ENCODE assay signal across 10 mouse cellular contexts in genomic region chr4:117737559-117737958, GRCm38 (mm10). TPM values are rescaled to one million over a fixed set of nuclear protein-coding genes. Genes with fewer than 3 reads are reported as not detected.
DNase-seq lines count a peak whose midpoint lies in the region; ATAC-seq lines count a peak whose summit lies in the region.
"Had no signal": no experiment of that assay in that cellular context is flagged by ENCODE, and none has a peak within 500 bp of the region (broad histone marks: within the 10 kb centered on the region; RNA-seq: fewer than 3 reads in every experiment).

No protein-coding gene starts in this region.

- no peak for ATAC-seq in neural tube, embryonic 11.5 days (ENCODE audit: insufficient read depth, low FRiP score, low TSS enrichment)
- no peak for ATAC-seq in neural tube, embryonic 15.5 days (ENCODE audit: low FRiP score)
- no peak for ATAC-seq in forebrain, embryonic 13.5 days

- no peak overlapping the region for H3K27ac ChIP-seq in neural tube, embryonic 11.5 days (ENCODE audit: low read depth, low read length)
- no peak overlapping the region for H3K27ac ChIP-seq in neural tube, embryonic 15.5 days (replicated peaks)
- no peak overlapping the region for H3K27ac ChIP-seq in forebrain, embryonic 13.5 days
- H3K27ac ChIP-seq: heart, embryonic 15.5 days had no signal

- no peaks in the 10 kb centered on the region for H3K9me3 ChIP-seq in neural tube, embryonic 11.5 days (ENCODE audit: control insufficient read depth, low read length)
- H3K9me3 ChIP-seq in neural tube, embryonic 15.5 days (replicated peaks) = no peaks in the 10 kb centered on the region
- H3K9me3 ChIP-seq in forebrain, embryonic 13.5 days (replicated peaks) = no peaks in the 10 kb centered on the region
- H3K9me3 ChIP-seq: heart, embryonic 15.5 days had no signal

- peak; percentile 11 to 34 for DNase-seq in adrenal gland, adult (ENCODE audit: inconsistent age in 2 of 2, low spot score in 1 of 2)
- no peak for DNase-seq in adrenal gland, postnatal 4 days (ENCODE audit: low spot score in 2 of 2)
- peak; percentile 25 for DNase-seq in neural tube, embryonic 11.5 days (ENCODE audit: low spot score)
- DNase-seq in embryo, embryonic 9.5 days (ENCODE audit: extremely low spot score) = peak; percentile 48
- DNase-seq in lung, postnatal 36 days = peak; percentile 4
- no peak for DNase-seq in left cerebral cortex, postnatal 36 days (ENCODE audit: low spot score in 2 of 2)

- 43% methylated on average over 8 of the region's 8 CpGs for whole genome bisulfite sequencing in neural tube, embryonic 11.5 days
- WGBS in neural tube, embryonic 15.5 days = 44% methylated on average over 8 of the region's 8 CpGs
- 54% methylated on average over 8 of the region's 8 CpGs for WGBS in forebrain, embryonic 13.5 days

- H3K9ac ChIP-seq in neural tube, embryonic 11.5 days (ENCODE audit: low read length) = no peak overlapping the region
- no peak overlapping the region for H3K9ac ChIP-seq in neural tube, embryonic 15.5 days (replicated peaks)
- H3K9ac ChIP-seq in forebrain, embryonic 13.5 days = no peak overlapping the region
- H3K9ac ChIP-seq: heart, embryonic 15.5 days had no signal

- no peak overlapping the region for H3K4me3 ChIP-seq in neural tube, embryonic 11.5 days (ENCODE audit: low read depth, low read length)
- no peak overlapping the region for H3K4me3 ChIP-seq in neural tube, embryonic 15.5 days (replicated peaks)
- H3K4me3 ChIP-seq in forebrain, embryonic 13.5 days = no peak overlapping the region
- H3K4me3 ChIP-seq: heart, embryonic 15.5 days had no signal

- H3K36me3 ChIP-seq in neural tube, embryonic 11.5 days (ENCODE audit: control insufficient read depth, insufficient read depth, low read length) = no peaks in the 10 kb centered on the region
- H3K36me3 ChIP-seq in neural tube, embryonic 15.5 days = no peaks in the 10 kb centered on the region
- no peaks in the 10 kb centered on the region for H3K36me3 ChIP-seq in forebrain, embryonic 13.5 days (ENCODE audit: poor library complexity, severe bottlenecking)
- H3K36me3 ChIP-seq: heart, embryonic 15.5 days had no signal

- H3K27me3 ChIP-seq in neural tube, embryonic 11.5 days (ENCODE audit: control insufficient read depth, insufficient read depth, low read length) = no peaks in the 10 kb centered on the region
- no peaks in the 10 kb centered on the region for H3K27me3 ChIP-seq in neural tube, embryonic 15.5 days (replicated peaks)
- no peaks in the 10 kb centered on the region for H3K27me3 ChIP-seq in forebrain, embryonic 13.5 days
- H3K27me3 ChIP-seq: heart, embryonic 15.5 days had no signal

- H3K4me2 ChIP-seq in neural tube, embryonic 11.5 days (ENCODE audit: low read depth) = no peak overlapping the region
- H3K4me2 ChIP-seq in neural tube, embryonic 15.5 days = no peak overlapping the region
- no peak overlapping the region for H3K4me2 ChIP-seq in forebrain, embryonic 13.5 days
- H3K4me2 ChIP-seq: heart, embryonic 15.5 days had no signal

- no peaks in the 10 kb centered on the region for H3K4me1 ChIP-seq in neural tube, embryonic 11.5 days (ENCODE audit: control insufficient read depth, insufficient read depth, low read length)
- no peaks in the 10 kb centered on the region for H3K4me1 ChIP-seq in neural tube, embryonic 15.5 days
- H3K4me1 ChIP-seq in forebrain, embryonic 13.5 days = no peaks in the 10 kb centered on the region
- H3K4me1 ChIP-seq: heart, embryonic 15.5 days had no signal

- intact Hi-C loops in left cerebral cortex, postnatal 36 days (cut with DNase I) = no loop called here

RNA-seq across cellular contexts. Expression of gene Gm12845, which starts 13.3 kb away (rescaled TPM):
- not detected for total RNA-seq in adrenal gland, postnatal 4 days (2021)
- not detected in 2 replicates for polyA plus RNA-seq in neural tube, embryonic 11.5 days (2014; fragmentation: Nextera tagmentation; extraction: Ambion mirVana)
- not detected in 2 replicates for polyA plus RNA-seq in neural tube, embryonic 15.5 days (2015; fragmentation: Nextera tagmentation; extraction: Ambion mirVana)
- polyA plus RNA-seq in forebrain, embryonic 13.5 days (2015; fragmentation: Nextera tagmentation; extraction: Ambion mirVana) = not detected in 2 replicates
- not detected for total RNA-seq in left cerebral cortex, postnatal 36 days (2021)
- polyA plus RNA-seq: C2C12; heart, embryonic 15.5 days had no signal

RNA-seq across cellular contexts. Expression of gene Klf17, which starts 27.9 kb away (rescaled TPM):
- total RNA-seq in adrenal gland, postnatal 4 days (2021) = not detected
- polyA plus RNA-seq in neural tube, embryonic 11.5 days (2014; fragmentation: Nextera tagmentation; extraction: Ambion mirVana) = not detected in 2 replicates
- not detected in 2 replicates for polyA plus RNA-seq in neural tube, embryonic 15.5 days (2015; fragmentation: Nextera tagmentation; extraction: Ambion mirVana)
- not detected in 2 replicates for polyA plus RNA-seq in forebrain, embryonic 13.5 days (2015; fragmentation: Nextera tagmentation; extraction: Ambion mirVana)
- not detected for total RNA-seq in left cerebral cortex, postnatal 36 days (2021)
- polyA plus RNA-seq: C2C12; heart, embryonic 15.5 days had no signal

RNA-seq across cellular contexts. Expression of gene Dmap1, which starts 55.5 kb away (rescaled TPM):
- total RNA-seq in adrenal gland, postnatal 4 days (2021) = 10 to 100 TPM; 49.0 to 49.2 TPM
- 80.3 and 85.3 TPM in 2 replicates for polyA plus RNA-seq in neural tube, embryonic 11.5 days (2014; fragmentation: Nextera tagmentation; extraction: Ambion mirVana)
- 70.7 and 73.1 TPM in 2 replicates for polyA plus RNA-seq in neural tube, embryonic 15.5 days (2015; fragmentation: Nextera tagmentation; extraction: Ambion mirVana)
- polyA plus RNA-seq in forebrain, embryonic 13.5 days (2015; fragmentation: Nextera tagmentation; extraction: Ambion mirVana) = 73.6 and 76.7 TPM in 2 replicates
- total RNA-seq in left cerebral cortex, postnatal 36 days (2021) = 10 to 100 TPM; 37.9 to 41.1 TPM

Comparison
In these comparisons a context has a peak if more than half of its experiments do, and no peak if none do; other contexts are left out.
1. DNase-seq: peak in adrenal gland, adult (2 of 2), neural tube, embryonic 11.5 days (single experiment), embryo, embryonic 9.5 days (single experiment) and lung, postnatal 36 days (single experiment); none in adrenal gland, postnatal 4 days (0 of 2) and left cerebral cortex, postnatal 36 days (0 of 2).